Mouse (Mus musculus) ES-Bruce4 (cell line): ENCODE results near the gene Adh7. TPM values are rescaled to one million over a fixed set of nuclear protein-coding genes. Genes with fewer than 3 reads are reported as not detected.

Source experiments
- H3K27ac ChIP-seq: 2 replicates; pipeline ENCODE4 v1.5.1; 2012; ENCODE audit warnings: low read length, inconsistent platforms; ENCODE audit not compliant: insufficient read depth
- H3K27me3 ChIP-seq: 2 replicates; pipeline ENCODE4 v1.6.1; 2012; ENCODE audit warnings: mild to moderate bottlenecking, low read length, inconsistent platforms; ENCODE audit not compliant: control insufficient read depth, poor library complexity, insufficient read depth, severe bottlenecking
- H3K36me3 ChIP-seq: 2 replicates; pipeline ENCODE4 v1.6.1; 2012; ENCODE audit warnings: inconsistent platforms, mild to moderate bottlenecking, low read length, moderate library complexity; ENCODE audit not compliant: control insufficient read depth, poor library complexity, insufficient read depth, severe bottlenecking
- H3K4me1 ChIP-seq: one replicate; pipeline ENCODE4 v1.8.1; 2011; ENCODE audit warnings: low read length; ENCODE audit not compliant: control insufficient read depth, insufficient read depth
- H3K4me3 ChIP-seq: 2 replicates; pipeline ENCODE4 v1.5.1; 2011; ENCODE audit warnings: low read depth, mild to moderate bottlenecking, low read length
- H3K9ac ChIP-seq: 2 replicates; pipeline ENCODE4 v1.6.1; 2012; ENCODE audit warnings: low read depth, mild to moderate bottlenecking, inconsistent platforms; ENCODE audit not compliant: poor library complexity, severe bottlenecking
- H3K9me3 ChIP-seq: replicated peaks from 2 replicates; pipeline ENCODE4 v1.6.1; 2012; ENCODE audit warnings: mild to moderate bottlenecking, low read length, inconsistent platforms; ENCODE audit not compliant: control insufficient read depth, poor library complexity, insufficient read depth, severe bottlenecking
- CTCF ChIP-seq: IDR thresholded peaks from one replicate; pipeline ENCODE4 v1.8.1; 2011; ENCODE audit warnings: low read depth, low read length
- EP300 ChIP-seq: IDR thresholded peaks from 2 replicates; pipeline ENCODE4 v1.6.1; 2011; ENCODE audit warnings: low read depth, low read length; ENCODE audit not compliant: insufficient read depth
- POLR2A ChIP-seq: IDR thresholded peaks from one replicate; pipeline ENCODE4 v1.8.1; 2011; ENCODE audit warnings: low read length; ENCODE audit not compliant: insufficient read depth
- polyA plus RNA-seq: library from polyadenylated mRNA; stranded (reverse); fragments of >200 nt; gene quantifications from 2 replicates; pipeline ENCODE4 v1.2.4, GENCODE M21; 2011; ENCODE audit warnings: low read depth; ENCODE audit not compliant: missing spikeins, insufficient read depth, insufficient read length

The Adh7 gene
- polyA plus RNA-seq, 1 experiment, result 0.43 TPM

DNA sequence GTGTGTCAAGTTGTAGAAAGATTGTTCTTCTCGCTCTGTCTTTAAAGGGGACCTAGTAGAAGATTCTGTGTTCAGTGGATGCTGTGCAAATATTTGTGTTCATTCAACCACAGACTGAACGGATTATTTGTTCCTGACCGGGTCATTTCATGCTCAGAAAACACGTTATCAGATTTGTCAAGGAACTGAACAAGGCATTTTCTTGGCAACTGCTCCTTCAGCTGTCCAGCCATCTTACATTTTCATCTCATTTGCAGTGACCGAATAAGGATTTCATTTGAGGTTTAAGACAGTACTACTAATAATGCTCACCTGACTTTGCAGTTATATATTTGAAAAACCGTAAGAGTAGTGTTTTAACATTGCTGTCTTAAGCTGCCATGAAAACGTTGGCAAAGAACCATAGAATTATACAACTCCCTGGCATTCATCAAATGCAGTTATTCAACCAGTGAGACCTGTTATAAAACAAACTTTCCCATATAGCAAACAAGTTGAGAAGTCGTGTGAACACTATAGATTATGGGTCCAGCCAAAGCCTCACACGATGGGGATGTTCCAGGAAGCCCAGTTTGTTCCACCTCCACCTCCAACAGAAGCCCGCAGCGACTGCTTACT is 19.1 kb downstream of the Adh7 start:
- Histone ChIP-seq H3K9me3 (no peaks in the 10 kb centered on the region), H3K27me3 (no peaks in the 10 kb centered on the region), H3K4me1 (no peaks in the 10 kb centered on the region), H3K36me3 (no peaks in the 10 kb centered on the region), H3K9ac (no peak overlapping the region), H3K4me3 (no peak overlapping the region), H3K27ac (no peak overlapping the region)
- no peak for TF ChIP-seq POLR2A
- TF ChIP-seq CTCF, result no peak
- no peak for TF ChIP-seq EP300

DNA sequence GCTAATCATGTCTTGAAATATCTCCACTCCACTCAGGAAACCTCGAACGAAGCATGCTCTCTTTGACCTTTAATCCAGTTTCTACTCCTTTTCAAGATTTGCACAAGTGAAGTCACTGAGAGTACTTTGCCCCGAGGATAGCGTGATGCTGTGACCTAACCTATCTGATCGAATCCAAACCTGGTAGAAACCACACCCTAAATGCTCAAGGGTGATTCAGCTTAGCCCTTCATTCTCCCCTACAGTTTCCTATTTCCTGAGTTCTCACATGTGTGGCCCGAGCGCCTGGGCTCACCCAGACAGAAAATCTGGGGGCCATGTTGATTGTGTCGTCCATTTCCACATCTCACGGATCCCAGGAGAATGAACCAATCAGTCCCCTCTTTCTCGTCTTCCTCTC is 20.5 kb downstream of the Adh7 start:
- no peaks in the 10 kb centered on the region for H3K36me3 ChIP-seq
- TF ChIP-seq POLR2A, result no peak
- TF ChIP-seq CTCF, result no peak
- no peak for TF ChIP-seq EP300
- no peak overlapping the region for H3K27ac ChIP-seq
- no peak overlapping the region for H3K4me3 ChIP-seq
- H3K9me3 ChIP-seq, result no peaks in the 10 kb centered on the region
- H3K4me1 ChIP-seq, result no peaks in the 10 kb centered on the region
- no peaks in the 10 kb centered on the region for H3K27me3 ChIP-seq
- H3K9ac ChIP-seq, result no peak overlapping the region

DNA sequence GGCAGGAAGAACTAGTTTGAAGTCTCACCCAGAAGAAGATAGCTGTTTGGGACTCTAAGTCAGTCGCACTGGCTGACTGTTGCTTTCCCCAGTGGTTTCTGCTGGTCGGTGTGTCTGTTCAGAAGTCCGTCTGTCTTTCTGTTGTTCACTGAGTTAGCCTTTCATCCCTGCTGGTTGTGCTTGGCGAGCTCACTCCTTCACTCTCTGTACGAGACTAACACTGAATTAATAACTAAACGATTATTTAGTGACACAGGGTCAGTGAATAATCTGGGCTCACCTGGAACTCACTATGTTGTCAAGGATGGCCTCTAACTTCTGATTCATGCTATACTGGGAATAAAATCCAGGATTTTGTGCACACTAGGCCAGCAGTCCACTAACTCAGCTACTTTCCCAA is 21.9 kb downstream of the Adh7 start:
- no peak for TF ChIP-seq POLR2A
- TF ChIP-seq CTCF, result no peak
- no peak for TF ChIP-seq EP300
- Histone ChIP-seq H3K27me3 (no peaks in the 10 kb centered on the region), H3K4me3 (no peak overlapping the region), H3K9me3 (no peaks in the 10 kb centered on the region), H3K4me1 (no peaks in the 10 kb centered on the region), H3K27ac (no peak overlapping the region), H3K9ac (no peak overlapping the region), H3K36me3 (no peaks in the 10 kb centered on the region)

DNA sequence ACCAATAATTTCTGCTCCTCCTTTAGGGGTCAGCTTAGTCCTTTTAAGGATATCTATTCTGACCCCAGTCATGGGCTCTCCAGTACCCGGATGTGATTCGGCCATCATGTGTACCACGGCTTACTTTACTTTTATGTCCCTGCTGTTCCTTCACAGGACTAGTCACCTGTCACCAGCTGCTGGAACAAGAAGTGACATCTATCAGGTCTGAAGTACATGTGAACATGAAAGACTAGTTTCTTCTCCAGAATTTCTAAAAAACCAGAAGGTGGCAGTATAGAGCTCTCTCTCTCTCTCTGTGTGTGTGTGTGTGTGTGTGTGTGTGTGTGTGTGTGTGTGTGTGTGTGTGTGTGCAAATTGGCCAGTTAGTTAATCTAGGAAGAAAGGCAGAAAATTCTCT is 22.9 kb downstream of the Adh7 start:
- Histone ChIP-seq H3K27ac (no peak overlapping the region), H3K4me3 (no peak overlapping the region), H3K36me3 (no peaks in the 10 kb centered on the region), H3K9ac (no peak overlapping the region), H3K27me3 (no peaks in the 10 kb centered on the region), H3K9me3 (no peaks in the 10 kb centered on the region), H3K4me1 (no peaks in the 10 kb centered on the region)
- TF ChIP-seq CTCF, result no peak

DNA sequence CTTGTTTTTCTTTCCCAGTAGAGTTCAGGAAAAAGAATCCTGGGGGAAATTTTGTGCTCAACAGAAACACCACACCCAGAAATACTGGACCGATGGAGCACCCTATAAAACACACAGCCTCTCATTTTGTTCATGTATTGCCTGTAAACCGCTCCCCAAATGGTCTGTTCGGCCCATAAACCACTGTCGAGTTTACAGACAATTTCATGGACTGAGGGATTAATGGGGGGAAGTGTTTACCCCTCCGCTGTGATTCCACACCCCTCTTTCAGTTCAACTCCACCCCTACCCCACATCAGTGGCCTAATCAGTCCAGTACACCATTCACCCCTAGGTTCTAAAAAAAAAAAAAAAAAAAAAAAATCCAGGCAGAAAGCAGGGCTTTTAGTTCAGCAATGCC is 23.4 kb downstream of the Adh7 start:
- H3K4me1 ChIP-seq, result no peaks in the 10 kb centered on the region
- H3K27ac ChIP-seq, result no peak overlapping the region
- no peaks in the 10 kb centered on the region for H3K27me3 ChIP-seq
- TF ChIP-seq CTCF (no peak), POLR2A (no peak), EP300 (no peak)
- no peak overlapping the region for H3K9ac ChIP-seq
- H3K9me3 ChIP-seq, result no peaks in the 10 kb centered on the region
- H3K4me3 ChIP-seq, result no peak overlapping the region
- no peaks in the 10 kb centered on the region for H3K36me3 ChIP-seq

DNA sequence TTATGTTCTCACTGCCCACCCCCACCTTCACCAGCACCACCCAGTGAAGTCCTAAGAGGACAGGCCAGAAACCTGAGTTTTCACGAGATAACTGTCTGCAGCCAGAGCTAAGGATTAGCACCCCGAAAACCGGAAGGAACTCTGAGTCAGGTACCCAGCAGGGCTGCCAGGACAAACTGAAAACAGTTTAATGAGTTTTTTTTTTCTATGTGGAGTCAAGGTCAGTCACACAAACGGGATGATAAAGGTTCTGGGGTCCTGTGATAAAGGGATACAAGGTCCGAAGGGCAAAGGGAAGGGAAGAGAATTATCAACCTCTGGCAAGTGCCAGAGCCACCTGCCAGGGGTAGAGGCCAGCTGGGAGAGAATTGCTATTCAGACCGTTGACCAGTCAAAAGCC is 23.8 kb downstream of the Adh7 start:
- TF ChIP-seq CTCF (no peak), EP300 (no peak), POLR2A (no peak)
- H3K9ac ChIP-seq, result no peak overlapping the region
- no peak overlapping the region for H3K4me3 ChIP-seq
- no peaks in the 10 kb centered on the region for H3K4me1 ChIP-seq
- no peak overlapping the region for H3K27ac ChIP-seq
- no peaks in the 10 kb centered on the region for H3K9me3 ChIP-seq
- H3K36me3 ChIP-seq, result no peaks in the 10 kb centered on the region
- H3K27me3 ChIP-seq, result no peaks in the 10 kb centered on the region
